Mouse (Mus musculus): ENCODE data around the gene Sox30. TPM values are rescaled to one million over a fixed set of nuclear protein-coding genes. Genes with fewer than 3 reads are reported as not detected.

The Sox30 gene
- polyA plus RNA-seq, 1 experiment from 2014 or later, result not detected

- Histone ChIP-seq H3K9ac (ENCODE audit: low read depth, low read length) (no peak overlapping the region), H3K4me1 (ENCODE audit: control insufficient read depth, insufficient read depth, low read depth, low read length) (no peaks in the 10 kb centered on the region; the same call in 1 of the 2 replicates), H3K4me3 (ENCODE audit: low read length) (no peak overlapping the region), H3K27ac (ENCODE audit: low read depth, low read length) (no peak overlapping the region), H3K27me3 (replicated peaks; ENCODE audit: control insufficient read depth, insufficient read depth, low read length) (no peaks in the 10 kb centered on the region), H3K9me3 (ENCODE audit: control insufficient read depth, low read length) (no peaks in the 10 kb centered on the region), H3K4me2 (ENCODE audit: low read length) (no peak overlapping the region), H3K36me3 (ENCODE audit: control insufficient read depth, insufficient read depth, low read length) (no peaks in the 10 kb centered on the region)
- 90% methylated on average over 6 of the region's 6 CpGs for WGBS
- ATAC-seq, result no peak
These were observed 48.1 kb downstream of the Sox30 start for GRCm38 (mm10) chr11:46027952-46028814.

- 75% methylated on average over 2 of the region's 2 CpGs for WGBS
- H3K36me3 ChIP-seq (ENCODE audit: control insufficient read depth, insufficient read depth, low read length), result no peaks in the 10 kb centered on the region
- H3K4me1 ChIP-seq (ENCODE audit: control insufficient read depth, insufficient read depth, low read depth, low read length), result no peaks in the 10 kb centered on the region; the same call in 1 of the 2 replicates
- H3K9ac ChIP-seq (ENCODE audit: low read depth, low read length), result no peak overlapping the region
- H3K27ac ChIP-seq (ENCODE audit: low read depth, low read length), result no peak overlapping the region
- no peak for ATAC-seq
- no peaks in the 10 kb centered on the region for H3K27me3 ChIP-seq (replicated peaks; ENCODE audit: control insufficient read depth, insufficient read depth, low read length)
- H3K4me3 ChIP-seq (ENCODE audit: low read length), result no peak overlapping the region
- H3K9me3 ChIP-seq (ENCODE audit: control insufficient read depth, low read length), result no peaks in the 10 kb centered on the region
- no peak overlapping the region for H3K4me2 ChIP-seq (ENCODE audit: low read length)
These were observed 49.4 kb downstream of the Sox30 start for GRCm38 (mm10) chr11:46029485-46029884.

GRCm38 (mm10) chr11:46030026-46030425 lies 49.9 kb downstream of the Sox30 start:
- no peak for ATAC-seq
- Histone ChIP-seq H3K27ac (ENCODE audit: low read depth, low read length) (no peak overlapping the region), H3K9ac (ENCODE audit: low read depth, low read length) (no peak overlapping the region), H3K9me3 (ENCODE audit: control insufficient read depth, low read length) (no peaks in the 10 kb centered on the region), H3K4me2 (ENCODE audit: low read length) (no peak overlapping the region), H3K36me3 (ENCODE audit: control insufficient read depth, insufficient read depth, low read length) (no peaks in the 10 kb centered on the region), H3K4me1 (ENCODE audit: control insufficient read depth, insufficient read depth, low read depth, low read length) (no peaks in the 10 kb centered on the region; the same call in 1 of the 2 replicates), H3K4me3 (ENCODE audit: low read length) (no peak overlapping the region), H3K27me3 (replicated peaks; ENCODE audit: control insufficient read depth, insufficient read depth, low read length) (no peaks in the 10 kb centered on the region)
- 64% methylated on average over 2 of the region's 2 CpGs for WGBS

- Histone ChIP-seq H3K4me2 (ENCODE audit: low read length) (no peak overlapping the region), H3K4me1 (ENCODE audit: control insufficient read depth, insufficient read depth, low read depth, low read length) (no peaks in the 10 kb centered on the region; the same call in 1 of the 2 replicates), H3K27ac (ENCODE audit: low read depth, low read length) (no peak overlapping the region), H3K9me3 (ENCODE audit: control insufficient read depth, low read length) (no peaks in the 10 kb centered on the region), H3K4me3 (ENCODE audit: low read length) (no peak overlapping the region), H3K9ac (ENCODE audit: low read depth, low read length) (no peak overlapping the region), H3K36me3 (ENCODE audit: control insufficient read depth, insufficient read depth, low read length) (no peaks in the 10 kb centered on the region), H3K27me3 (replicated peaks; ENCODE audit: control insufficient read depth, insufficient read depth, low read length) (no peaks in the 10 kb centered on the region)
- ATAC-seq, result no peak
- 61% methylated on average over 3 of the region's 3 CpGs for WGBS
These were observed 51.4 kb downstream of the Sox30 start for GRCm38 (mm10) chr11:46031470-46031869.

- ATAC-seq, result no peak
- Histone ChIP-seq H3K9ac (ENCODE audit: low read depth, low read length) (no peak overlapping the region), H3K4me3 (ENCODE audit: low read length) (no peak overlapping the region), H3K27ac (ENCODE audit: low read depth, low read length) (no peak overlapping the region), H3K36me3 (ENCODE audit: control insufficient read depth, insufficient read depth, low read length) (no peaks in the 10 kb centered on the region), H3K27me3 (replicated peaks; ENCODE audit: control insufficient read depth, insufficient read depth, low read length) (no peaks in the 10 kb centered on the region), H3K4me2 (ENCODE audit: low read length) (no peak overlapping the region), H3K9me3 (ENCODE audit: control insufficient read depth, low read length) (no peaks in the 10 kb centered on the region), H3K4me1 (ENCODE audit: control insufficient read depth, insufficient read depth, low read depth, low read length) (no peaks in the 10 kb centered on the region; the same call in 1 of the 2 replicates)
- WGBS, result 91% methylated on average over 7 of the region's 7 CpGs
These were observed 52.8 kb downstream of the Sox30 start for GRCm38 (mm10) chr11:46032956-46033355.

GRCm38 (mm10) chr11:46036374-46036773 lies 56.3 kb downstream of the Sox30 start:
- Histone ChIP-seq H3K9ac (ENCODE audit: low read depth, low read length) (no peak overlapping the region), H3K36me3 (ENCODE audit: control insufficient read depth, insufficient read depth, low read length) (no peaks in the 10 kb centered on the region), H3K4me3 (ENCODE audit: low read length) (no peak overlapping the region), H3K27me3 (replicated peaks; ENCODE audit: control insufficient read depth, insufficient read depth, low read length) (no peaks in the 10 kb centered on the region), H3K4me1 (ENCODE audit: control insufficient read depth, insufficient read depth, low read depth, low read length) (no peaks in the 10 kb centered on the region), H3K4me2 (ENCODE audit: low read length) (no peak overlapping the region), H3K27ac (ENCODE audit: low read depth, low read length) (no peak overlapping the region), H3K9me3 (ENCODE audit: control insufficient read depth, low read length) (no peaks in the 10 kb centered on the region)
- ATAC-seq, result no peak
- 96% methylated on average over 10 of the region's 10 CpGs for WGBS

- no peaks in the 10 kb centered on the region for H3K4me1 ChIP-seq (ENCODE audit: control insufficient read depth, insufficient read depth, low read depth, low read length)
- no peaks in the 10 kb centered on the region for H3K27me3 ChIP-seq (replicated peaks; ENCODE audit: control insufficient read depth, insufficient read depth, low read length)
- H3K36me3 ChIP-seq (ENCODE audit: control insufficient read depth, insufficient read depth, low read length), result no peaks in the 10 kb centered on the region
- no peak for ATAC-seq
- no peak overlapping the region for H3K9ac ChIP-seq (ENCODE audit: low read depth, low read length)
- no peak overlapping the region for H3K4me3 ChIP-seq (ENCODE audit: low read length)
- WGBS, result 85% methylated on average over 15 of the region's 15 CpGs
- H3K9me3 ChIP-seq (ENCODE audit: control insufficient read depth, low read length), result no peaks in the 10 kb centered on the region
- H3K4me2 ChIP-seq (ENCODE audit: low read length), result 0 out of 2 replicates have a peak overlapping the region, but pooled peaks have one; percentile 9
- H3K27ac ChIP-seq (ENCODE audit: low read depth, low read length), result no peak overlapping the region
These were observed 58.8 kb downstream of the Sox30 start for GRCm38 (mm10) chr11:46038901-46039300.

- Histone ChIP-seq H3K27ac (ENCODE audit: low read depth, low read length) (no peak overlapping the region), H3K9ac (ENCODE audit: low read depth, low read length) (no peak overlapping the region), H3K36me3 (ENCODE audit: control insufficient read depth, insufficient read depth, low read length) (no peaks in the 10 kb centered on the region), H3K4me3 (ENCODE audit: low read length) (no peak overlapping the region), H3K9me3 (ENCODE audit: control insufficient read depth, low read length) (no peaks in the 10 kb centered on the region), H3K4me1 (ENCODE audit: control insufficient read depth, insufficient read depth, low read depth, low read length) (no peaks in the 10 kb centered on the region), H3K27me3 (replicated peaks; ENCODE audit: control insufficient read depth, insufficient read depth, low read length) (no peaks in the 10 kb centered on the region), H3K4me2 (ENCODE audit: low read length) (0 out of 2 replicates have a peak overlapping the region, but pooled peaks have one; percentile 9)
- no peak for ATAC-seq
- 78% methylated on average over 11 of the region's 11 CpGs for WGBS
These were observed 59.2 kb downstream of the Sox30 start for GRCm38 (mm10) chr11:46039335-46039734.

- no peak overlapping the region for H3K9ac ChIP-seq (ENCODE audit: low read depth, low read length)
- H3K27me3 ChIP-seq (replicated peaks; ENCODE audit: control insufficient read depth, insufficient read depth, low read length), result no peaks in the 10 kb centered on the region
- 88% methylated on average over 9 of the region's 9 CpGs for WGBS
- no peak overlapping the region for H3K4me3 ChIP-seq (ENCODE audit: low read length)
- no peaks in the 10 kb centered on the region for H3K36me3 ChIP-seq (ENCODE audit: control insufficient read depth, insufficient read depth, low read length)
- no peaks in the 10 kb centered on the region for H3K4me1 ChIP-seq (ENCODE audit: control insufficient read depth, insufficient read depth, low read depth, low read length)
- H3K4me2 ChIP-seq (ENCODE audit: low read length), result no peak overlapping the region
- H3K27ac ChIP-seq (ENCODE audit: low read depth, low read length), result no peak overlapping the region
- ATAC-seq, result no peak
- no peaks in the 10 kb centered on the region for H3K9me3 ChIP-seq (ENCODE audit: control insufficient read depth, low read length)
These were observed 60.9 kb downstream of the Sox30 start for GRCm38 (mm10) chr11:46040841-46041556.

Measured in hindbrain, embryonic 16.5 days (tissue).